Mouse (Mus musculus): ENCODE measurements at regions not wholly inside any gene's neighbourhood (a gene's known extent, or its start where the extent isn't known, plus 50 kb on each side); places are given as distances from the start of the nearest gene placed in this dataset.

- in situ Hi-C loops (cut with MboI; ENCODE audit: unreplicated experiment in 2 of 2), result loop anchor here in 1 of 2 experiments (25.0 kb wide), 1 partner anchor 104 kb away; no protein-coding TSS in a partner anchor
Measured at GRCm38 (mm10) chr11:27833736-27834135, 505.9 kb downstream of the Gm6685 start.

DNA sequence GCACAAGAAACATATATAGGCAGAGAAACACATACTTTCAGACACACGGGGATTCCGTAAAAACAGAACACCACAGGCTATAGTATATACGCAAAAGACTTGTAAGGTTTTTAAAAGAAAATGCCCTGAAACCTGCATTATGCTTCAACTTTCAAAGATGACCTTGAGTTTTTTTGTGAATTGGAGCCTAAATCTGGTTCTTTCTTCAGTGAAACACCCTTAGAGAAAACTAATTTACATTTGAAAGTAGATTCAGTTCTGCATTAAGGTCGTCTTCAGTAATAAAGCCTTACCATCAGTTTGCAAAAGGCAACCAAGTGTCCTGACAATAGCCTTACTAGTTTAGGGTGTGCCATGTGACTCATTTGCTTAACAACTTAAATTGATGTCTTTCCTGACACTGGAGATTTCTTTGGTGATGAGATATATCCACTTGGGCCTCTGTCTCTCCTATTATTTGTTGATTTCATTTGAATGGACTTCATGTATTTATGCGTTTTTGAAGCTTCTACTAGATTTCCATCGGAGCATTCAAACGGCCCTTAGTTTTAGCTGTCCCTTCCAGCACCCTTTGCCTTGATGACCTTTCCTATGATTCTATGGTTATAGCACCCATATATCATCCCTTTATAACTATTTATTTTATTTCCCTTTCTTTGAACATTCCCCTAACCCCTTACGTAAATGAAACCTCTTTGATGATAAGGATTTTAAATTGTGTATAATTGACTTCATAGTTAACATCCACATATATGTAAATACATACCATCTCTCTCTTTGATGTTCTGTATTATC is 539.6 kb downstream of the Gm6685 start:
- in situ Hi-C loops (cut with MboI; ENCODE audit: unreplicated experiment in 2 of 2), result no loop called here

DNA sequence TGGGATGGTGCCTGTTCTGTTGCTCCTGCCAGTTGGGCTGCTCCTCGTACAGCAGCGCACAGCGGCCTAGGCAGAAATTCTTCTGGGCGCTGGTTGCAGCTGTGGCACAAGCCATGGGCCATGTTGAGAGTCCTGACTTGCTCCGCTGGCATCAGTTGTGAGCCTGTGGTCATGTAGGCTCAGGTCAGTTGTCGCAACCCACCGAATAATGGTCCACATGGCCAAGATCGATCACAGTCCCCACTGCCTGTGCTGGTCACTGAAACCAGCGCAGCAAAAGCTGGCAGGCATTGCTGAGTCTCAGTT is 585.8 kb downstream of the Gm6685 start:
- in situ Hi-C loops (cut with MboI; ENCODE audit: unreplicated experiment in 2 of 2), result no loop called here

- in situ Hi-C loops (cut with MboI; ENCODE audit: unreplicated experiment in 2 of 2), result no loop called here
Measured at GRCm38 (mm10) chr11:27753212-27753912, 586.3 kb downstream of the Gm6685 start.

DNA sequence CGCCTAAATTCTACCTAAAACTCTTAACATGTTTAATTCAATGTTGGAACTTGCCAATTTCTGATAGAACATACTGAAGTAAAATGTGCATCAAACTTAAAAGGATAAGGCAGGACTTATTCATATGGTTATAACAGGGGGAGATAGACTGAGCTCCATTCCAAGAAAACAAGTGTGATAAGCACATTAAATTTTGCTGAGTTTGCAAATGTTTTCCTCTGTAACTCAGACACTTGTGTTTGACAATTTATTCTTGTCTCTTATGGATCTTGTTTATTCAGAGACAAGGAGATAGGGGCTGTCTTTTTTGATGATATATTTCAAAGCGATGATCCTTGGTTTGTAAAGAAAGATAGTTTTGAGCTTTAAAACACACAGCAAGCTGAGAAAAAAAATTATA is 613.6 kb downstream of the Gm6685 start:
- in situ Hi-C loops (cut with MboI; ENCODE audit: unreplicated experiment in 2 of 2), result no loop called here

- in situ Hi-C loops (cut with MboI; ENCODE audit: unreplicated experiment in 2 of 2), result no loop called here
Measured at GRCm38 (mm10) chr11:27721346-27721745, 618.3 kb downstream of the Gm6685 start.

- in situ Hi-C loops (cut with MboI; ENCODE audit: unreplicated experiment in 2 of 2), result no loop called here
Measured at GRCm38 (mm10) chr11:27672436-27672835, 667.2 kb downstream of the Gm6685 start.
